Mouse (Mus musculus) layer of hippocampus, adult 18-20 months (tissue): ENCODE results near the gene Slc38a2. TPM values are rescaled to one million over a fixed set of nuclear protein-coding genes. Genes with fewer than 3 reads are reported as not detected.

Source experiments
- DNase-seq, 2 experiments: peaks; one replicate each; pipeline ENCODE4 v3.0.0; 2022; ENCODE audit warnings: low spot score in 2 of 2
- total RNA-seq, 2 experiments: library from RNA; stranded (reverse); gene quantifications; 2 replicates each; pipeline ENCODE4 v1.2.3; 2021

Gene Slc38a2
- total RNA-seq, 2 experiments from 2014 or later = 85.1 to 88.2 TPM

DNA sequence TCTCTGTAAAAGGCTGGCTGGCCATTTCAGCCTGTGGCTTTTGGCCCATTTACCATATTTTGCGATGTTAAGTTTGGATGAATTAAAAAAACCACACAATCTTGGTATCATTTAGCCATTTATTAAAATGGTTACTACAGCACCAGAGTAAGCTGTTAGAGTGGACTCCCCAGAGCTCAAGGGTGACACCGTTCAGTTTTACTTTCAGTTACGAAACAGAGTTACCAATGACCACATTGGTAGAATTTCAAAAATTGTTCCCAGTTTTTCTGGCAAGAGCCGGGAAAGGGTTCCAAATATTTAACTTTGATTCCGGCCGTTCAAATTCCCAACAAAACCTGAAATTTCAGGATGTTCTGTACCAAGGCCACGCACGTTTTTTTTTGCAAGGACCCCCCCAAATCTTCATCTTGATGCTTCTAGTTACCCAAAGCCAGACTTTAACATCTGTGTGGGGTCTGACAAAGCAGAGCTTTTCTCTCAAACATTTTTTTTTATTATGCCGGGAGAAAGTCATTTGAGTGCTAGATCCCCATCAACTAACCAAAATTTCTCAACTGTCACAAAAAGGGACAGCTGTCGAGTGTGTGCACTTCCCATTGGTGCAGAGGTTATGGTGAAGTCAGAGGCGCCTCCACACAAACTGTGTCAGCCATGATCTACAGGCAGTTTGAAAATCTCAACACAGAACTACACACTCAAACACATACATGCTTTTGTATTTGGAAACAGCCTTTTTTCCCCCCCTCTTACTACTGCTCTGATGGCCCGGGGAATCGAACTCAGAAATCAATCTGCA lies 2.8 kb downstream of the Slc38a2 start:
- no peak for DNase-seq

DNA sequence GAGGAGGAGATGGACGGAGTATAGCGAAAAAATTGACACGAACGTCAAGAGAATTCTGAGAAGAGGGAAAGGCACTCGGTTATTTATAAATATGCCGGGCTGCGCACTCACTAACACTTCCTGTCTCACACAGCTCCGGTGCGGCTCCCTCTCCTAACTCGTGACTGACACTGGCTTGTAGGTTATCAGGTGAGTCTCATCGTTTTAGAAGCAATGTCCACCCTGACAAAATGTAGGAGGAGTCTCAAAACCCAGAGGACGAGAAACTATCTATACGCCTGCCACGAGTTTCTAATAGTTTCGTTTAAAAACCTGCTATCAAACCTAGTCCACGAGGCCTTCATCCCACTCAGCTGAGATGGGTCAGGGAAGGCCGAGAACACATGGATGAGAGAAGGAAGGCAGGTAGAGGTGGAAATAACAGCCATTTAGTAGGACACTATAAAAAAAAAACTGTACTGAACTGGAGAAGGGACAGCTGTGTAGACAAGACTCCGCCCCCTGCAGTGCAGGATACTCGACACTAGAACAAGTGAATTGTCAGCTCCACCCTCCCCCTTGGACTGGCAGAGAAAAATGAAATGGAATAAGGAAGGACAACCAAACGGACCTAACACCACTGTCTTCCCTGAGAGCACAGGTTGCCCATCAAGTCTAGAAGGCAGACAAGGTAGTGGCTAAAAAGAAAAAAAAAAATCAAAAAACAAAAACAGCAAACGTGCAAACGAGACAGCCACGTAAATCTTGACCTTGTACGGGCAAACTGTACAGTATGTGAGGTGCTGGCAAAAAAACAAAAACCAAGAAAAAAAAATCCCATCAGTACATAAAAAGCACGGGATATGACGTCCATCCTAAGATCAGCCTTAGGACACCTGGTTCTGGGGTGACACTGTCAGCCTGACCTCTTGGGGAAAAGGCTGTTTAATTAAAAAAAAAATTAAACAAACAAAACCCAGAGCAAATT lies 3.8 kb downstream of the Slc38a2 start:
- DNase-seq = no peak

DNA sequence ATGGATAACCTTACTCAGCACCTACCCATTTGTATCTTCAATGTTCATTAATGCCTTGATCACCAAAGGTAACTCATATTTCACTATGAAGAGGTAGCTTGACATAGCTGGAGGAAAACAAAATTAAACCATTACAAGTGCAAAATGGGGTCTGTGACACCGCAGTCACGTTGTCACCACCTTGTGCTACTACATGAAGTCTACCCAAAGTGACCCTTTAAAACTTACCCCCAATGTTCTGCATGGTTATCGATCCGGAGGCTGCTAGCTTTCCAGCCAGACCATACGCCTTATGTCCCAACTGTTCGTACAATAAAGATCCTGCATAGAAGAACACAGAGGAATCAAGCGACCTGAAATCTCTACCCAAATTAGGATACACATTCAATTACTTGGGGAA lies 4.5 kb downstream of the Slc38a2 start:
- no peak for DNase-seq

DNA sequence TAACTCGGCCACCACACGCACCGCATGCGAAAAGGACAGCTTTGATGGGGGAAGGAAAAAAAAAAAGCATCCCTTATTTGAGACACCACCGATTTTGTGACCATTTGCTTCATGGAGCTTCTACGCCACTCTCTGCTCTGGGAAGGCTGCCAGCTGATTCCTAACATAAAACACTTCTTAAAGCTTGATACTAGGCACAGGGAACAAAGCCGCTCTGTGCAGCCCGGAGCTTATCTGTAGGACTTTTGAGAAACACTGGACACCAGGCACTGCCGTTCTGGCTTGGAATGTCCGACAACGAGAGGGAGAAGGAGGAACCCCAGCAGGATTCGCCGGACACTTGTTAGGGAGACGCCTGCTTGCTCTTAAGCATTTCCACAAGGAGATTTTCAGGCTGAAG lies 5.8 kb downstream of the Slc38a2 start:
- peak; percentile 20 to 70 for DNase-seq

DNA sequence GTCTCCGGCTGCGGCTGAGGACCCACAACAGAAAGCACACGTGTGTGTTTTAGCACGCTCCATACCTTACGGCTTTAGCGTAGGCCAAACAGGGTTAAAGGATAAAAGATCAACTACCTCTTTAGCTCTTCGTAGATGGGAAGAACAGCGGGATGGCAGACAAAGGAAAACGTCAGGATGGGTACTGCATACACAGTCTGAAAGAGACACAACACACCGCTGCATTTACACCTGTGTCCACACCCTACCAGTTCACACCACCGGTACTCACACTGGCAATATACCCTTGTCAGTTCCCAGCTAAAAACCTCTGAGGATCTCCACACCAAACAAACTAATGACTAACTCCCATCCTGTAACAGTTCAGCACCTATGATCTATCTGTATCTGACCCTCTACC lies 7.1 kb downstream of the Slc38a2 start:
- DNase-seq = no peak

DNA sequence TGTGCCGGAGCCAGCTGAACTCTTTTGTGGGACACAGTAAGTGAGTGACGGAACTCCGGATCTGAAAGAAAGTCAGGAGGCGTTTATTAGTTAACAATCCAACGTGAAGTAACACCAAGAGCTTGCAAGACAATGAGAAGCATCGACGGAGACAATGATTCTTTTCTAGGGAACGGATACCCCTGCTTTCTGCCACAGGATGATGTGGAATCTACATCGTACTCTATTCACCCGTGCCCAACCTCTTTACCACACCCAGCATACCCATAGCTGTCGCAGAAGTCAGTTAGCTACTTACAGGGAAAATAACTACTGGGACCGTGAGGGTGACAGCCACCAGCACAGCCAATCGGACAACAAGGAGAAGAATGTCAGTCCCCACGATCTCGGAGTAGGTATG lies 8.1 kb downstream of the Slc38a2 start:
- no peak for DNase-seq

DNA sequence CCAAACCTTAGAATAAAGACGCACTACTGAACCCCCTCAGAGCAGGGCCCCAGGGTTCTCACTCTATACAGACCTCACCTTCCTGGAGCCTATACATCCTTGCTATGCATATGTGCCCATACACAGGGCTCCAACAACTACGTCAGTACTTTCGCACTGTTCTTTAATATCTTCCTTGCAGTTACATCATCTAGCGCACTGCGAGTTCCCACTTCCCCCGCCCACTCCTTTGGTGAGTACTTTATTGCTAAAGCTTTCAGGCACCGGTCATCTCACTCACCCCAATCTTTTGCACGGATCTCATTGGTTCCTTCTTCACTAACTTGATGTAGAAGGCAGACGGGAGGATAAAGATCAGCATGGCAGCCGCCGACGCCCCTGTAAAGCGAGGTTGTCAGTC lies 8.7 kb downstream of the Slc38a2 start:
- no peak for DNase-seq

DNA sequence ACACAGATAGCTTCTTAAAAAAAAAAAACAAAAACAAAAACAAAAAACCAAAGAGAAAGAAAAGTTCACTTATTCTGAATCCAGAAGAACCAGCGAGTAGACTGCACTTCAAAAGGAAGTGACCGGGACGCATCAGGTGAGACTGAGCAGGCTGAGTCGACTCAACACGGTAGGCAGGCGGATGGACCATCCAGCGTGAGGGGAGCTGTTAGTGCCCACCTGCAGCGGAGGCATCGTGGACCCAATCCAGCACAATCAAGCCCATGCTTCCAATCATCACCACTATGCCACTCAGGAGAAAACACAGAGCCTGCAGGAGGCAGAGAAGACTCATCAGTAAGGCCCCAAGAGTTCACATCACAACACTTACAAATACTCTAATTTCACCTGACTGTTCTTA lies 9.6 kb downstream of the Slc38a2 start:
- DNase-seq = no peak

DNA sequence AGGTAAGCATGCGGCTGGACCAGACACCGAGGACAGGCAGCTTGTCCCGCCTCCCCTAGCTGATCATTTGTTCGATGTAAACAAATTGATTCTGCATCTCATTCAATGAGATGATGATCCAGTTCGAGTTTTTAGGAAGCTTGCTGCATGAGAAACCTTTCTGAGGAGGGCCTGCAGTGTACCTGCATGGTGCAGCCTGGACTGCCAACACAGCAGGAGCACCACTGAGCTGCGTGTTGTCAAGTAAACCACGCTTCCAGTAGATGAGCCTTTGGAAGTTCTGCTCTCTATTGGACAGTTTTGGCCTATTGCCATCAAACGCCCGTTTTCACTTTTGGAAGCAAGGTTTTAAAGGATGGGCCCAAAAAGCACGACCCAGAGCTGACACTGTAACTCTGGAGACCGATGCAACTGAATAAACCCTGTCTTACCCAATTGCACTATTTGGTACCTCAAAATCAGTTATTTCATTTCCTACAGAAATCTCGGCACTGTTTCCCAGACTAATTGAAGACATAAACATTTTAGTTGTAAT lies 10.7 kb downstream of the Slc38a2 start:
- DNase-seq = no peak

DNA sequence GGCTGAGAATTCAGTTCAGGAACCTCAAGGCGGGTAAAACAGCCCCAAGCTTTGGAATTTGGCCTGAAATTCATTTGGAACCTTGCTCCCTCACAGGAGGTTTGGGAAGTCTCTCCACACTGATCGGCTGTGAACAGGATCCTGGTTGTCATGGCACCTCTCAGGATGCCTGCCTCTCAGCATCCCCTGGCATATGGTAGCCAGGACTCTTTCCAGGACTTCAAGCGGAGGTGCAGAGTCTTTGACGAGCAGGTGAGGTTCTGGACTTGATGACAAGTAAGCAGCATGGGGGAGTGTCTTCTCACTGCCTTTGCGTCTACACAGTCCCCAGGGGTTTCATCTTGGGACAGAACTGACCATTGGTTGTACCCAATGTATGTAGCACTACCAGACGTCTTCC lies 11.5 kb downstream of the Slc38a2 start:
- no peak for DNase-seq

DNA sequence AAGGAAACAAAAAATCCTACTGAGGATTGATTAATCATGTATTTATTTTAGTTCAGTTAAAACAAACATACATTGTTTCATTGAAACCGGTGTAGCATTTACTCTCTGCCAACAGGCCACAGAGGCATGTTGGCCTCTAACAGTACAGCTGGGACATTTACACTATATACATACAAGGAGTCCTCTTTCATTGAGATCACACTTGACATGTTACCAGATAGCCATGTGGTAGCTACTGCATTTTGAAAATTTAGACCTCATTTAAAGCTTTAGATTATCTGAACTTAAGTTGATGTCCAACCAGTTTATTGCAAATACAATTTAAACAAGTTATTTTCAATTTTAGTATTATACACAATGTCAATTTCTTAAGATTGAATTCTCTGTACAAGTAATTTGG lies 12.2 kb downstream of the Slc38a2 start:
- DNase-seq = no peak

DNA sequence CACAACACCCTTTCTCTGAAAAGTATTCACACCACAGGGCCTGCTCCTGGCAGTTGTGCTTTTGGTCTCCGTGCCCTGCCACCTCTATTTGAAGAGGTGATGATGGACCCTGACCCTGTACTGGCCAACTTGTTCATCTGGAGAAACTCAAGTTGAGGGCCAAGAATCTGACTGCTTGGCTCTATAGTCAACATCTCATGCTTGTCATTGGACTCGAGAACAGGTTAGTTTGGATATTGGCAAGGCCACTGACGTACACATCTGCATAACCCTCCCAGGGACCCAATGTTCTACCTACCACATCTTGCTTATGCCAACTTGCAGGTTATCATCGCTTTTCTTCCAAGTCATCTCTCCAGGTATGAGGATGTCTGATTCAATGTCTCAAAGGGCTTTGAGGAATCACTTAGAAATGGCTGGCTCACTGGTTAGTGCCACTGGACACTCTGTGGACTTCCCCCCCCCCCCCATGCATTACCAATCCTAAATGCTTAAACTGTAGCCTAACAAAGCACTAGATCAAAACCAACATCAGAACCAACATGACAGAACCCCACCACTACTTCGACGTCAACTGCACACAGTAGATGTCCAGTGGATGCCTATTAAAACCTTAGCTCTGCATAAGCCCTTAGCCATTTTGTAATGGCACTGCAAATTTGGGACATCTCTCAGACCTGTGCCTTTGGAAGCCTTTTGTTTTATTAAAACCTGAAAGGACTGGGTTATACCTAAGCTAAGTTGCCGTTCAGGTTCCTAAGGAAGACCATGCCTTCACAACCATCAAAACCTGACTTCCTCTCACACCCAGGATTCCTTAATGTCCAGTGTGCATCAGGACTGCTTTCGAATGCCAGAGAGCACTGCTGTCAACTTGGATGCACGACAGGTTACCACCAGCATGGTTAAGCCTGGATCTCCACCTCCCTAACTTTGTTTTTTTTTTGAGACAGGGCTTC lies 13.1 kb downstream of the Slc38a2 start:
- no peak for DNase-seq

DNA sequence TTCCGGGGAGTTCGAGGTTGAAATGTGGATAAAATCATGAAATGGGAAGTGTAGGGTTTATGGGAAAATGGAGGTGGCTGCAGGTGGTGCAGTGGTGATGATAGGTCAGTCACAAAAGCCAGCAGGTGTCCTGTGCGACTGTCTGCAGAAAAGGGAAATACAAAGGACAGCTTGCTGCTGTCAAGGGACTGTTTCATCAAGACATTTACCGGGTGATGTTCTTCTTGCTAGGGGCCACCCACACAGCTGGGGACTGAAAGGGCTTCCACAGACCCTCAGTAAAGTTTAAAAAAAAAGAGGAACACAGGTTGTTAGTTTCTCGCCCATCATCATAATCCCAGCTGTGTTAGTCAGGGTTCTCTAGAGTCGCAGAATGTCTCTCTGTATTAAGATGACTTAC lies 14.3 kb downstream of the Slc38a2 start:
- no peak for DNase-seq

DNA sequence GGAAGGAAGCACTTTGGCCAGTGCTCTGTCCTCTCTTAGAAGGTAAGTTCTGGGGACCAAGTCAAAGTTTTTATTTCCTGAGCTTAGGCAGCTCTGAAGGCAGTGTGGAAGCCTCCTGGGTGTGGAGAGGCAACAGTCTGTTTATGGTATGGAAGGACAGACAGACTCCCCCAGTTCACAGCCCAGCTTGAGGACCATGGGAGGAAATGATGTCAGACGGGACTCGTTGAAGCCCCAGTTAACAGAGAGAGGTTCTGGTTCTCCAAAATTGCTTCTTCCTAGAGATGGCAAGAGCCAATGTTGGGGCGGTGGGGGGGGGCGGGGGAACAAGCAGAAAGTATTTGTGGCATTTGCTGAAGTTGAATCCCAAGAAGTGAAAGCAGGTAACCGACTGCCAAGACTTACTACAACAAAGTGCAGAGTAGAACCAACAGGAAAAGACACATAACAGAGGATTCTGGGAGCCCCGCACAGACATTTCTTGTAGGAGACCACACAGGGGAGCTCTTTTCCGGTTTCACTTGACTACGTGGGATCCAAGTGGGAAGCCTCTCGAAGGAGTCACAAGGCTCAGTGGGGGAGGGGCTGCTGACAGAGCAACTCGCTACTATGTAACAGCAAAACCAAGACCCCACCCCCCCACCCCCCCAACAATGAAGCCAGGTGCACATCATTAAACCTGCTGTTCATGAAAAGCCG lies 15.2 kb downstream of the Slc38a2 start:
- DNase-seq = peak in 1 of 2 experiments; percentile 39

DNA sequence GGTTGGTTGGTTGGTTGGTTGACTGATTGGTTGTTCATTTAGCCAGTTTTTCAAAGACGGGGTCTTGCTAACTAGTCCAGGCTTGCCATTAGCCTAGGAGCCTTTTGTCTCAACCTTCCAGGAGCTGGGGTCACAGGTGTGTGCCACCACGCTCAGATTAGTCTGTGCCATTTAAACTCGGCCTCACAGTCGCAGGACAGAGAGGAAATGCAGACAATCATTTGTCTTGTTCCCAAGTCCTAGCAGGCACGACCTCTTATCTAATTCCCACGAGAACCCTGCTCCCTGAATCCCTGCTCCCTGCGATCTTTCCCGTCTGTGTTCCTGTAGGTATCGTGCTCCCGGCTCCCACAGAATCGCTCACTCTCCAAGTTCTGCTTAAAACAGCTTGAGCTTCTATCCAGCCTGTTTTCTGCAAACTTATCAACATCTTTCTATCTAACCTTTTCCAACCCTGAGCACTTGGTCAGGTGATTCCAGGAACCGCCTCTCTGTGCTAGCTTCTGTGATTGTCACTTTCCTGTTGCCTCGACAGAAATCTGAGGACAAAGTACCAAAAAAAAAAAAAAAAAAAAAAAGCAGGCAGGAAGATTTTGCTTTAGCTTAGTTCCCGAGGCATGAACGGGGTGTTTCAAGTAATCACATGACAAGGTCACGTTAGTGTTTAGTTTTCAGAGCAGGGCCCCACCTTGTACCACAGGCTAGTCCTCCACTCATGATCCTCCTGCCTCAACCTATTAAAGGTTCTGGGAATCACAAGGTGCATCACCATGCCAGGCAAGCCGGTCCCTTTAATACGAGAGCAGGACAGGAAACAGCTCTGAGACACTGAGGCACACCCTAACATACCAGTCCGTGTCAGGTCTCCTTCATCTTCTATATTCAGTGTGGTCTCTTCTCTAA lies 20.4 kb downstream of the Slc38a2 start:
- DNase-seq = no peak

DNA sequence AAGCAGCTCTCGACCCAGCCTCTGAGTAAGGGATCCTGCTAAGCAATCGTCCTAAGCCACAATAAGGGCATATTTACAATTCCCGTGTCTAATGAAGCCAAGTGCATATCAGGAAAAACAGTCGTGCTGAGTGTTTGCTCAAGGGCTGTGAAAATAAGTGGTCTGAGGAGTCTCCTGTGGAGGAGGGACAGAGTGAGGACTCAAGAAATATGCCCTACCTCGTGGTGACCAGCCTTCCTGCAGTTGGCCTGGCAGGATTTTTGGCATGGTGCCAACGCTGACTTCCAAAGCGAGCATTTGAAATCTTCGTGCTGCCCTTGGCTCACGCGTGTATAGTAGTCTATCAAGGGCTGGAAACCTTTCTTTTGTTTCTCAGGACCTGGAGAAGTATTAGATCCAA lies 23.0 kb downstream of the Slc38a2 start:
- no peak for DNase-seq

DNA sequence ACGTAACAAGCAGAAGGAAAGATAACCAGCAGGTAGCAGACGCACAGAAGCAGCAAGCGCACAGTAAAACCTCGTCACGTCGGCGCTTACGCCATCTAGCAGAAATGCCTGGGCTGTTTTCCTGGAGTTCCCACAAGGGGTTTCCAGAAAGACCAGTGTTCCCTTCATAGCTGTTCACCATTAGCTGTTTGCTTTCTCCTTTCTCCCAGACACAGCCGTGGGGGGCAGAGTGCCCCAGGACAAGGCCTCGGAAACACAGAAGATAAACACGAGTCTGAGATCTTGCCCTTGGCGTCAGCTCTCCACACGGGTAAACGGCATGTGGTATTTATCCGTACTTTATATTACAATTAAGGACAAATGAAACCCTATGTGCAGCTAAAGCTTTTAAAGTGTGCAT lies 23.8 kb downstream of the Slc38a2 start:
- DNase-seq = no peak

DNA sequence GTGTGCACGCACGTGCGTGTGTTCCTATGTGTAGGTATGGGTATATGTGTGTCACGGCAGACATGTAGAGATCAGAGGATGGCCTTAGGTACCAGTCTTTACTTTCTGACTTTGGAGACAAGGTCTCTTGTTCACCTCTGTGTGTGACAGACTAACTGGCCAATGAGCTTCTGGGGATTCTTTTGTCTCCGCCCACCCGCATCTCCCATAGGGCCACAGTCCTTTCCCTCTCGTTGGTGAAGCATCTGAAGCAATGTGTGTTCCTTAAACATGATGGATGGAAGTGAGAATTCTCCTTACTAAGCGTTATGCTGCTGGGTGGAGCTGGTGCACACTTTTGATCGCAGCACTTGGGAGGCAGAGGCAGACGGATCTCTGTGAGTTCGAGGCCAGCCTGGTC lies 24.5 kb downstream of the Slc38a2 start:
- no peak for DNase-seq

DNA sequence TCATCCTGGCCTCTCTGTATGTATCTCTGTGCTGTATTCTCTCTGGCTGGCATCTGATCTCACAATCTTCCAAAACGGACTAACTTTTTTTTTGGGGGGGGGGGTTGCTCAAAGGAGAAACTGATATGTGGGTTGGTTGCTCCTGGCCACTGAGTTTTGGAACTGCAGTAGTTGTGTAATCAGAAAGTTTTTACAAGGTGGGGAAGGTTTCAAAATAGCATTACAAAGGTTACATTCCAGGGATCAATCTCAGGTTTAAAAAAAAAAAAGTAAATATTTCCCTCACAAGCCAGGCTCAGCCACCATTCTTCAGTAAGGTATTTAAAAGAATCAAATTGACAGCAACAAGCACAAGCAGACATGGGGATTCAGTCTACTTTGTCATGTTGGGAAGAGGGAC lies 25.4 kb downstream of the Slc38a2 start:
- no peak for DNase-seq
